Mouse (Mus musculus): ENCODE data around the gene Mast3.
A peak's percentile ranks its signal among the peaks of the same experiment; 100 is the strongest.

Gene Mast3

GRCm38 (mm10) chr8:70802786-70803510 is 1.9 kb downstream of the Mast3 start:
- no peak for DNase-seq (ENCODE audit: low spot score)

DNA sequence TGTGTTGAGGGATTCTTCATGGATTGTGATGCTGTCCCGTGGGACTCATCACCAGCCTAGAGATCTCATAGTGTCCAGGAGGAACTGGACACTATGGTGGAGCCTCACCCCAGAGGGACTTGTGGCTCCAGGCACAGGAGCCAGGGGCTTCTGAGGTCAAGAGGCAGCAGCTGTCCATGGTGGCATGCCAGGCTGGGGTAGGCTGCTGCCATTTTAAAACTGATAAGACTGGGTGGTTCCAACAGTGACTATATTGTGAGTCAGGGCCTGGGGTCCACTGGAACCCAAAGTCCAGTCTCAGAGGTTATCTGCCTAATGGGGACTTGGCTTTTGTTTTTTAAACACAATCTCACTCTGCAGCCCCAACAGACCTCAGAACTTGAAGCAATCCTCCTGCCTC is 3.0 kb downstream of the Mast3 start:
- no peak for DNase-seq (ENCODE audit: low spot score)

GRCm38 (mm10) chr8:70801156-70801555 is 3.7 kb downstream of the Mast3 start:
- DNase-seq (ENCODE audit: low spot score) = no peak

DNA sequence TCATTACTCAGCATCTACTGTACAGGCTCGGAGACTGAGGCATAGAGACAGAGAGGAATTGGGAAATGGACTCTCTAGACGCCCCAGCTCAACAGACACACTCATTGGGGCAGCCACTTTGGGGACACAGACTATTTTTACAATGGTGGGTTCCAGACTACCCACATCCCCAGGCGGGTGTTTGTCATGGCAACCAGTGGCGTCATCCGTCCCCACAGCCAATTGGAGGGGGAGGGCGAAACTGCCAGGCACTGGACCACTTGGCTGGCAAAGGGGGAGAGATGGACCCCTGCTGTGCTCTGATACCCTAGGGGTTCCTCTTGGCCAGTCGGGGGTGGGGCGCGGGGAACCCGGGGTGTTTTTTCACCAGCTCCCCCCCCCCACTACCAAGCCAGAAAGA is 4.2 kb downstream of the Mast3 start:
- no peak for DNase-seq (ENCODE audit: low spot score)

- DNase-seq (ENCODE audit: low spot score) = no peak
Observed at GRCm38 (mm10) chr8:70798281-70798680, 6.6 kb downstream of the Mast3 start.

GRCm38 (mm10) chr8:70797081-70798070 is 7.5 kb downstream of the Mast3 start:
- peak; percentile 80 for DNase-seq (ENCODE audit: low spot score)

DNA sequence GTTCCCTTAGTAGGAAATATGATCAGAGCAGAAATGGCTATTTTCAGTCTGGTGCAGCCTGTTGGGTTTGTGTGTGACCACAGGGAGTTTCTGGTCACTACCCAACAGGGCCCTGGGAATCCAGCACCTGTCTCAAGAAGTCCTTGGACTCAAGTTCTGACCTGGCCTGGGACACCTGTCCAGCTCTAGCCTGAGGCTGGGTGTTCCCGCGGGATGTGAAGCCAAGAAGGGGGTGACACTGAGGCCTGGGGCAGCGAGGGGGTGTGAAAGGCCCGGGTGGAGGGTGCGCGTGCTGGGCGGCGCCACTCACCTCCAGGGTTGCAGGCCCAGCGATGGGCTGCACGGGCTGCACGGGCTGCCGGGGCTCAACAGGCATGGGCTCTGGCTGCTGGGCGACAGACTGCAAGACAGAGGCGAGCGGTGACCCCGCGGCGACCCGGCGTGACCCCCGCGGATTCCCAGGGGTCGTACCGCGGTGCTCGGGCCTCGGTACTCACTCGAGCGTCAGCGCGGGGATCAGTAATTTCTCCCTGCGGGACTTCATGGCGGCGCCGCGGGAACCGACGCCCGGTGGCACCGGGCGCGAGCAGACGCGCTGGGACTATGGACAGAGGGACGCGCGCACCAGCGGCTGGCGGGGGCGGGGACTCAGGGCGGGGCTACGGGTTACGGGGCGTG is 8.3 kb downstream of the Mast3 start:
- DNase-seq (ENCODE audit: low spot score) = no peak

DNA sequence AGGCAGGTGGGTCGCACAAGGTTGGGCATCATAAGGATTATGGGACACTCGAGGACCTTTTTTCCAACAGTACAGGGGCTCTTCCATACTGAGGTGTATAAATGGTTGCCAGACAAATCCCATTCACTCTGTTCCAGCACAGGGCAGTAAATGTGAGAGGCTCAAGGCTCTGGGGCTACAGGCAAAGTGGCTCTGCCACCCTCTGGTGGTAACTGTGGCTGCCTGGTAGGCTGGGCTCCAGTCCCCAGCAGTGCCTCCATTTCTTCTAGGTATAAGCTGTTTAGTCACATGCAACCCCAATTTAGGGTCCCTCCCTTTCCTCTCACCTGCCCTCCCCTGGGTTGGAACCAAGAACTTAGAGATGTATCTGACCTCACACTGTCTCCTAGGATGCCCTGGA is 9.5 kb downstream of the Mast3 start:
- no peak for DNase-seq (ENCODE audit: low spot score)

DNA sequence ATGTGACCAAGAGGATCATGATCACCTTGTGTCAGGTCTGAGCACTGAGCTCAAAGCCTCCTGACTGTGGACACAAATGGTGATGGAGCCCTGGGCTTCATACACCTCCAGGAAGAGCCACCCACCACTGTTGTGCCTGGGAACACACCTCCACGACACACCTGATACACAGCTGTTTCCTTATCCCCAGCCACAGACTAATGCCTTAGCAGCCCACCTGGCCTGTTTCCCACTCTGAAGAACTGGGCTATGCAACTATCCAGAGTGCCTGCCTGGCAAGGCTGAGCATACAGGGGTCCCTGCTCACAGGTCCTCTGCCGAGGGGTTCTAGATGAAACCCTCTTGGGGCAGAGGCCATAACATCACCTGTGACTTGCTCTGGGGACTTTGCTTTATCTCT is 10.6 kb downstream of the Mast3 start:
- DNase-seq (ENCODE audit: low spot score) = no peak

DNA sequence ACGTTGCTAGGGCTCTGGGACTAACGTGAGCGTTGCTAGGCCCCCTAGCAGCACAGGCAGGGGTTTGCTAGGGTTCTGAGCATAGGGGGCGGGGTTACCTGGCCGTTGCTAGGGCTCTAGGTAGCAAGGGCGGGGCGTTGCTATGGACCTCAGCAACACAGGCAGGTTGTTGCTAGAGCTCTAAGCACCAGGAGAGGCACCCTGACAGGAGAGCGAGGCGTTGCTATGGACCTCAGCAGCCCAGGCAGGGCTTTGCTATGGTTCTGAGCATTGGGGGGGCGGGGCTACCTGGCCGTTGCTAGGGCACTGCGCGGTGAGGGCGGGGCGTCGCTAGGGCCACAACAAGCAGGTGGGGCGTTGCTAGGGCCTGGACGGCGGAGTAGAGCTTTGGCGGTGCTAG is 12.2 kb downstream of the Mast3 start:
- DNase-seq (ENCODE audit: low spot score) = no peak

DNA sequence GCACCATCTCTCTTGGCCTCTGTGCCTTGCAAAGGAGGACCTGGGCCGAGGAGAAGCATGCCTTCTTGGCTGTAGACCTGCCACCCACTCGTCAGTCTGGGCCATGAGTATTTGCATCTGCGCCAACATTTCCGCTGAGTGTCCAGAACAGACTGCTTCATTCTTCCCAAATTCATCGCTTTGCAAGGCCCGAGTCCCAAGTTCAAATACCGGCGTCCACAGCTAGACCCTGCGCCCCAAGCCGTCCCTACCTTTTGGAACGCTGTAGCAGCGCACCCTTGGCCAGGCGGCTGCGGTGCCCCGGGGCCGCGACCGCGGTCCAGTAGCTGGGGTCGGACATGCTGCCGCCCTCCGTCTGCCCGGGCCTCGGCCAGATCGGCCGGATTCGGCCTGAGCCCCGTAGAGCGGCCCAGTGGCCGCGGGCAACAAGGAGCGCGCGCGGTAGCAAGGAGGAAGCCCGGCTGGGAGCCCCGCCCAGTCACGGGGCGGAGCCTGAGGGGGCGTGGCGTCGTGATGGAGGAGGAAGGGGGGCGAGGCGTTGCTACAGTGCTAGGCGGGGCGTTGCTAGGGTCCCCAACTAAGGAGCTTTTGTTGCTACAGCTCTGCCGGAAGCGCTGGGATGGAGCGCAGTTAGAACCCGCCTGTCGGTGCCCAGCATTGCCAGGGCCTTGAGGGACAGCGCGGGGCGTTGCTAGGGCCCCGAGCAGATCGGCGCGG is 12.7 kb downstream of the Mast3 start:
- DNase-seq (ENCODE audit: low spot score) = peak; percentile 94

- DNase-seq (ENCODE audit: low spot score) = peak; percentile 52
Observed at GRCm38 (mm10) chr8:70791294-70791701, 13.6 kb downstream of the Mast3 start.

DNA sequence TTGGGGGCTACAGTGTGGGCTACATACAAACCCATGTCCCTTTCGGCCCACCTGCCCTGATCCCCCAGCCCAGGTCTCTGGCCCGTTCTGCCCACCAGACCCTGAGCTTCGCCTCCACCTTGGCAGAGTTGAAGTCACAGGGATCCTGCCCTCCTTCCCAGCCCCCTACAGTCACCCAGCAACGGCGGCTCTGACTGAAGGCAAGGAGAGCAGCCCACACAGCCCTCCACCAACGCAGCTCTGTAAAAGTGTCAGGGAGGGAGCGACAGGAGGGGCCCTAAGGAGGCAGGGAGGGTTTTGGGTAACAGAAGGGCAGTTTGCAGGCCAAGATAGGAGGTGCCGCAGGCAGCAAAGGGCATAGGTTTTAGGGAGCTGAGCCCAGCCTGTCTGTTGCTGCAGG is 14.0 kb downstream of the Mast3 start:
- no peak for DNase-seq (ENCODE audit: low spot score)

DNA sequence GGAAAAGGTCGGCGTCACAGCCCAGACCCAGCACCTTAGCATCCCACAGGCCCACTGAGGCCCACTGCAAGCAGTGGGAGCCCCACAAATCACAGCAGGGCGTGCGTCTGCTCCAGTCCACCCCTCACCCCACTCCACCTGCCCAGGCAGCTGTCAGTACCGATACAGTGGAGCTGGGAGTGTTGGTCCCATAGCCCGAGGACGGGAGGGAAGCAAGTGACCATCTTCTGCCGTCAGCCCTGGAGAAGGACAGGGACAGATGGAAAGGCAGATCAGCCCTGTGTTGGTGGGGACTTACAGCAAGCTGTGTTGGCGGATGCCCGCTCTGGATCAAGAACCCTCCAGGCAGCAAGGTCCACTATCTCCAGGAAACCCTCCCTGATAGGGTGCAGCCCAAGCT is 15.8 kb downstream of the Mast3 start:
- DNase-seq (ENCODE audit: low spot score) = no peak

- no peak for DNase-seq (ENCODE audit: low spot score)
Observed at GRCm38 (mm10) chr8:70787941-70788667, 16.8 kb downstream of the Mast3 start.

DNA sequence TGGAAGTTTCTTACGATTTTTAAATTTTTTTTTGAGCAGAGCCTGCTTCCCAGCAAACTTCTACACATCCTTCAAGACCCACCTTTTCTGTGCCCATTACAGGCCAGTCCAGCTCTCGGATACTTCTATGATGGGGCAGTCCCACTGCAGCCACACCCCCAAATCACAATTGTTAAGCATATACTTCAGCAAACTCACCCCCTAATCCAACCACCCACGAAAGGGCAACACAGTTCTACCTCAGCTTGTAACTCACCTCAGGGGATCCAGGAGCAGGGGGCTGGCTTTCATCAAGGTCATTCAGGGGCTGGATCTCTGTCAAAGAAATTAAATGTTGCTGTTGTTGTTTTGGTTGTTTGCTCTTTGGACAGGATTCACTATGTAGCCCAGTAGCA is 17.8 kb downstream of the Mast3 start:
- DNase-seq (ENCODE audit: low spot score) = no peak

DNA sequence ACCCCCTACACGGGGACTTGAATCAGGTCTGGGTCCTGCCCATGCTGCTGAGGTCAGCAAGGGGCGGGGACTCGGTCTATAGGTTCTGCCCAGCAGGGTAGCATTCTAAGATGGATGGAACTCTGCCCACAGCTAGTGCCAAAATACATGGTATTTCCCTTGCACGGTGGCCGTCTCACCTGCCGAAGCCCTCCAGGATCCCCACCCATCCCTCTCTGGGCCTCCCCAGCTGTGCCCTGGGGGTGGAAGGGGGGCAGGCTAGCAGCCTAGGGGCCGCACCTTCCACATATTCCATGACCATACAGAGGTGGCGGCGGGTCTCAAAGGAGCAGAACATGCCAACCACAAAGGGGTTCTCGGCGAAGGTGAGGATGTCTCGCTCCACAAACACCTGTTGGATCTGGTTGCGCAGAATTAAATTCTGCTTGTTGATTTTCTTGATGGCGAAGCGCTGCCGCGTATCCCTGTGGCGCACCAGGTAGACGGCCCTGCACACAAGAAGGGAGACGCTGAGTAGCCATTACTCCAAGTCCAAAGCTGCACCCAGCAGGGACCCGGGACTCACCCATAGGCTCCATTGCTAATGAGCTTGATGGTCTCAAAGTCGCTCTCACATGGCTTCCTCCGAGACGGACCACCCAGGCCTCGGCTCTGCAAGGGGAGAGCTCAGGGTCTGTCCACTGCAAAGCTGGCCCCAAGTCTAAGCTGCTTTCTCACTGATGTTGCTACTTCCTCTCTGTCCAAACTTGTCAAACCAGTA is 18.4 kb downstream of the Mast3 start:
- no peak for DNase-seq (ENCODE audit: low spot score)

- no peak for DNase-seq (ENCODE audit: low spot score)
Observed at GRCm38 (mm10) chr8:70780093-70780492, 24.8 kb downstream of the Mast3 start.

GRCm38 (mm10) chr8:70776496-70777444 is 28.1 kb downstream of the Mast3 start, which contains the start of gene Pik3r2:
Pik3r2 (minus strand) TSS chr8:70776713.
- peak; percentile 98 for DNase-seq (ENCODE audit: low spot score)
